Mouse (Mus musculus): ENCODE results near the gene Nxph4.

GRCm38 (mm10) chr10:127515983-127516459 is 18.3 kb downstream of the Nxph4 start:
- TF ChIP-seq CTCF (IDR thresholded peaks at IDR 0.05; ENCODE audit: borderline replicate concordance, insufficient read depth, low read length) (no peak), POLR2A (IDR thresholded peaks at IDR 0.05; ENCODE audit: low read depth, low read length) (no peak)
